Mouse (Mus musculus): ENCODE data around the gene Lrguk. TPM values are rescaled to one million over a fixed set of nuclear protein-coding genes. Genes with fewer than 3 reads are reported as not detected.

Gene Lrguk
- polyA plus RNA-seq, 2 experiments: 0.02 TPM; not detected in 1

- H3K9me3 ChIP-seq (ENCODE audit: control insufficient read depth, low read length): no peaks in the 10 kb centered on the region
- WGBS (ENCODE audit: insufficient replicate concordance): 68% methylated on average over 12 of the region's 12 CpGs
- H3K27me3 ChIP-seq (ENCODE audit: control insufficient read depth, insufficient read depth, low read length): no peaks in the 10 kb centered on the region
- no peak overlapping the region for H3K27ac ChIP-seq
- H3K4me1 ChIP-seq (replicated peaks; ENCODE audit: control insufficient read depth in 2 of 2, insufficient read depth in 2 of 2, low read length in 1 of 2): no peaks in the 10 kb centered on the region
- no peak overlapping the region for H3K9ac ChIP-seq (replicated peaks)
- H3K4me2 ChIP-seq (ENCODE audit: low read depth): no peak overlapping the region
- H3K4me3 ChIP-seq (ENCODE audit: insufficient read depth in 1 of 2, low read depth in 2 of 2, low read length in 2 of 2): no peak overlapping the region
- no peaks in the 10 kb centered on the region for H3K36me3 ChIP-seq (replicated peaks; ENCODE audit: control insufficient read depth, insufficient read depth, low read depth)
- TF ChIP-seq CTCF (IDR thresholded peaks at IDR 0.05; ENCODE audit: low read depth): no peak
- no peak for DNase-seq (ENCODE audit: low read depth in 3 of 3, low spot score in 3 of 3)
- no peak for ATAC-seq (ENCODE audit: insufficient read depth)
Observed at GRCm38 (mm10) chr6:34044228-34044811, 15.1 kb downstream of the Lrguk start.

GRCm38 (mm10) chr6:34044846-34045540 lies 15.7 kb downstream of the Lrguk start:
- ATAC-seq (ENCODE audit: insufficient read depth): no peak
- H3K27me3 ChIP-seq (ENCODE audit: control insufficient read depth, insufficient read depth, low read length): no peaks in the 10 kb centered on the region
- no peak overlapping the region for H3K27ac ChIP-seq
- no peaks in the 10 kb centered on the region for H3K36me3 ChIP-seq (replicated peaks; ENCODE audit: control insufficient read depth, insufficient read depth, low read depth)
- no peak overlapping the region for H3K4me3 ChIP-seq (ENCODE audit: insufficient read depth in 1 of 2, low read depth in 2 of 2, low read length in 2 of 2)
- H3K4me2 ChIP-seq (ENCODE audit: low read depth): no peak overlapping the region
- H3K4me1 ChIP-seq (replicated peaks; ENCODE audit: control insufficient read depth in 2 of 2, insufficient read depth in 2 of 2, low read length in 1 of 2): no peaks in the 10 kb centered on the region
- no peak overlapping the region for H3K9ac ChIP-seq (replicated peaks)
- TF ChIP-seq EP300 (IDR thresholded peaks at IDR 0.05; ENCODE audit: low read depth) (no peak), CTCF (IDR thresholded peaks at IDR 0.05; ENCODE audit: low read depth) (no peak)
- WGBS (ENCODE audit: insufficient replicate concordance): 70% methylated on average over 9 of the region's 9 CpGs
- H3K9me3 ChIP-seq (ENCODE audit: control insufficient read depth, low read length): no peaks in the 10 kb centered on the region
- DNase-seq (ENCODE audit: low read depth in 3 of 3, low spot score in 3 of 3): no peak

- H3K36me3 ChIP-seq (replicated peaks; ENCODE audit: control insufficient read depth, insufficient read depth, low read depth): no peaks in the 10 kb centered on the region
- no peak overlapping the region for H3K4me3 ChIP-seq (ENCODE audit: insufficient read depth in 1 of 2, low read depth in 2 of 2, low read length in 2 of 2)
- ATAC-seq (ENCODE audit: insufficient read depth): no peak
- DNase-seq (ENCODE audit: low read depth in 3 of 3, low spot score in 3 of 3): no peak
- TF ChIP-seq EP300 (IDR thresholded peaks at IDR 0.05; ENCODE audit: low read depth) (no peak), CTCF (IDR thresholded peaks at IDR 0.05; ENCODE audit: low read depth) (no peak)
- no peak overlapping the region for H3K4me2 ChIP-seq (ENCODE audit: low read depth)
- H3K9me3 ChIP-seq (ENCODE audit: control insufficient read depth, low read length): no peaks in the 10 kb centered on the region
- no peak overlapping the region for H3K9ac ChIP-seq (replicated peaks)
- 68% methylated on average over 11 of the region's 11 CpGs for WGBS (ENCODE audit: insufficient replicate concordance)
- H3K27me3 ChIP-seq (ENCODE audit: control insufficient read depth, insufficient read depth, low read length): no peaks in the 10 kb centered on the region
- no peaks in the 10 kb centered on the region for H3K4me1 ChIP-seq (replicated peaks; ENCODE audit: control insufficient read depth in 2 of 2, insufficient read depth in 2 of 2, low read length in 1 of 2)
- H3K27ac ChIP-seq: no peak overlapping the region
Observed at GRCm38 (mm10) chr6:34046551-34047186, 17.4 kb downstream of the Lrguk start.

- DNase-seq (ENCODE audit: low read depth in 3 of 3, low spot score in 3 of 3) (no peak), ATAC-seq (ENCODE audit: insufficient read depth) (no peak)
- Histone ChIP-seq H3K4me3 (ENCODE audit: insufficient read depth in 1 of 2, low read depth in 2 of 2, low read length in 2 of 2) (no peak overlapping the region), H3K27me3 (ENCODE audit: control insufficient read depth, insufficient read depth, low read length) (no peaks in the 10 kb centered on the region), H3K4me2 (ENCODE audit: low read depth) (no peak overlapping the region), H3K36me3 (replicated peaks; ENCODE audit: control insufficient read depth, insufficient read depth, low read depth) (no peaks in the 10 kb centered on the region), H3K9me3 (ENCODE audit: control insufficient read depth, low read length) (no peaks in the 10 kb centered on the region), H3K9ac (replicated peaks) (no peak overlapping the region), H3K27ac (no peak overlapping the region), H3K4me1 (replicated peaks; ENCODE audit: control insufficient read depth in 2 of 2, insufficient read depth in 2 of 2, low read length in 1 of 2) (no peaks in the 10 kb centered on the region)
- TF ChIP-seq CTCF (IDR thresholded peaks at IDR 0.05; ENCODE audit: low read depth) (no peak), EP300 (IDR thresholded peaks at IDR 0.05; ENCODE audit: low read depth) (no peak)
- WGBS (ENCODE audit: insufficient replicate concordance): 55% methylated on average over 2 of the region's 2 CpGs
Observed at GRCm38 (mm10) chr6:34049433-34049832, 20.2 kb downstream of the Lrguk start.

GRCm38 (mm10) chr6:34059741-34060140 lies 30.5 kb downstream of the Lrguk start:
- DNase-seq (ENCODE audit: low read depth in 3 of 3, low spot score in 3 of 3) (no peak), ATAC-seq (ENCODE audit: insufficient read depth) (no peak)
- H3K36me3 ChIP-seq (replicated peaks; ENCODE audit: control insufficient read depth, insufficient read depth, low read depth): no peaks in the 10 kb centered on the region
- no peak overlapping the region for H3K9ac ChIP-seq (replicated peaks)
- H3K9me3 ChIP-seq (ENCODE audit: control insufficient read depth, low read length): no peaks in the 10 kb centered on the region
- H3K27me3 ChIP-seq (ENCODE audit: control insufficient read depth, insufficient read depth, low read length): no peaks in the 10 kb centered on the region
- H3K4me2 ChIP-seq (ENCODE audit: low read depth): no peak overlapping the region
- 55% methylated on average over 6 of the region's 6 CpGs for WGBS (ENCODE audit: insufficient replicate concordance)
- TF ChIP-seq CTCF (IDR thresholded peaks at IDR 0.05; ENCODE audit: low read depth) (no peak), EP300 (IDR thresholded peaks at IDR 0.05; ENCODE audit: low read depth) (no peak)
- H3K27ac ChIP-seq: no peak overlapping the region
- no peak overlapping the region for H3K4me3 ChIP-seq (ENCODE audit: insufficient read depth in 1 of 2, low read depth in 2 of 2, low read length in 2 of 2)
- H3K4me1 ChIP-seq (replicated peaks; ENCODE audit: control insufficient read depth in 2 of 2, insufficient read depth in 2 of 2, low read length in 1 of 2): no peaks in the 10 kb centered on the region
